Mouse (Mus musculus) liver, postnatal 0 days (tissue): ENCODE results near the gene Galnt14. TPM values are rescaled to one million over a fixed set of nuclear protein-coding genes. Genes with fewer than 3 reads are reported as not detected.

Experiments used
- ATAC-seq: fragments of 200-750 bp; cut with Nextera tagmentation; 2 replicates; pipeline ENCODE4 v1.8.0; 2017; ENCODE audit warnings: mild to moderate bottlenecking, moderate library complexity
- DNase-seq: peaks from one replicate; pipeline ENCODE4 v3.0.0-alpha.2; 2016
- H3K27ac ChIP-seq: fragments of 300-500 bp; sonication (generic); 2 replicates; pipeline ENCODE4 v1.5.1; 2014; ENCODE audit warnings: antibody characterized with exemption, moderate library complexity, mild to moderate bottlenecking, low read depth
- H3K27me3 ChIP-seq: fragments of 300-500 bp; sonication (generic); 2 replicates; pipeline ENCODE4 v1.6.1; 2014; ENCODE audit warnings: low read length, control low read depth, mixed read lengths; ENCODE audit not compliant: insufficient read depth
- H3K36me3 ChIP-seq: fragments of 300-500 bp; sonication (generic); replicated peaks from 2 replicates; pipeline ENCODE4 v1.6.1; 2014; ENCODE audit warnings: mild to moderate bottlenecking, control low read depth, low read length, moderate library complexity, mixed read lengths; ENCODE audit not compliant: insufficient read depth
- H3K4me1 ChIP-seq: fragments of 300-500 bp; sonication (generic); 2 replicates; pipeline ENCODE4 v1.6.1; 2014; ENCODE audit warnings: antibody characterized with exemption, mild to moderate bottlenecking, control low read depth; ENCODE audit not compliant: insufficient read depth
- H3K4me2 ChIP-seq: fragments of 300-500 bp; sonication (generic); 2 replicates; pipeline ENCODE4 v1.6.1; 2014; ENCODE audit warnings: low read depth, mild to moderate bottlenecking, low read length, moderate library complexity, mixed read lengths
- H3K4me3 ChIP-seq: fragments of 300-500 bp; sonication (generic); 2 replicates; pipeline ENCODE4 v1.5.1; 2014; ENCODE audit warnings: low read depth, low read length
- H3K9ac ChIP-seq: fragments of 300-500 bp; sonication (generic); replicated peaks from 2 replicates; pipeline ENCODE4 v1.6.1; 2014; ENCODE audit warnings: mild to moderate bottlenecking, moderate library complexity
- H3K9me3 ChIP-seq: fragments of 300-500 bp; sonication (generic); 2 replicates; pipeline ENCODE4 v1.6.1; 2016; ENCODE audit warnings: mild to moderate bottlenecking, control low read depth, low read length, mixed read lengths
- CTCF ChIP-seq: sonication (generic); IDR thresholded peaks from 2 replicates; pipeline ENCODE4 v1.5.1; 2016; ENCODE audit warnings: antibody characterized with exemption, low read depth
- EP300 ChIP-seq: IDR thresholded peaks from 2 replicates; pipeline ENCODE4 v1.6.1; 2016; ENCODE audit warnings: antibody characterized with exemption, low read depth, mild to moderate bottlenecking
- WGBS: fragments of 180-500 bp; shearing (Covaris S2); extraction: QIAGEN DNeasy Blood & Tissue Kit; methylation state at CpG from one replicate; pipeline ENCODE4 v1.1.7; 2014; ENCODE audit not compliant: insufficient replicate concordance; 5-methylcytosine and 5-hydroxymethylcytosine counted together
- polyA plus RNA-seq: library from polyadenylated mRNA; unstranded; fragments of >200 nt; fragmentation: Nextera tagmentation; extraction: Ambion mirVana; gene quantifications from 2 replicates; pipeline ENCODE4 v1.2.1, GENCODE M21; 2015

The Galnt14 gene
- polyA plus RNA-seq, 1 experiment from 2014 or later = 0.08 TPM

- TF ChIP-seq CTCF (no peak), EP300 (no peak)
- 42% methylated on average over 5 of the region's 5 CpGs for WGBS
Observed at GRCm38 (mm10) chr17:73654261-73654660, 56.0 kb downstream of the Galnt14 start.

GRCm38 (mm10) chr17:73649371-73649770 is 60.9 kb downstream of the Galnt14 start:
- Histone ChIP-seq H3K4me2 (no peak overlapping the region), H3K27me3 (no peaks in the 10 kb centered on the region), H3K4me1 (no peaks in the 10 kb centered on the region), H3K9ac (no peak overlapping the region), H3K36me3 (no peaks in the 10 kb centered on the region), H3K27ac (no peak overlapping the region), H3K9me3 (no peaks in the 10 kb centered on the region), H3K4me3 (no peak overlapping the region)
- 67% methylated on average over 6 of the region's 6 CpGs for WGBS
- TF ChIP-seq EP300 = no peak
- no peak for TF ChIP-seq CTCF
- DNase-seq (no peak), ATAC-seq (no peak)

More at GRCm38 (mm10) chr17:73654261-73654660, 56.0 kb downstream of the Galnt14 start:
- Histone ChIP-seq H3K9ac (no peak overlapping the region), H3K4me2 (no peak overlapping the region), H3K27me3 (peaks cover 3% of the 10 kb centered on the region; the same call in 1 of the 2 replicates), H3K9me3 (no peaks in the 10 kb centered on the region), H3K4me1 (no peaks in the 10 kb centered on the region), H3K36me3 (no peaks in the 10 kb centered on the region), H3K27ac (no peak overlapping the region), H3K4me3 (no peak overlapping the region)
- ATAC-seq = no peak
- no peak for DNase-seq

- no peak overlapping the region for H3K4me2 ChIP-seq
- WGBS = 72% methylated on average over 7 of the region's 7 CpGs
Observed at GRCm38 (mm10) chr17:73641676-73642075, 68.6 kb downstream of the Galnt14 start.

GRCm38 (mm10) chr17:73640117-73640480 is 70.2 kb downstream of the Galnt14 start:
- Histone ChIP-seq H3K4me2 (no peak overlapping the region), H3K27me3 (no peaks in the 10 kb centered on the region), H3K36me3 (no peaks in the 10 kb centered on the region), H3K9ac (no peak overlapping the region), H3K4me3 (no peak overlapping the region), H3K27ac (no peak overlapping the region), H3K9me3 (no peaks in the 10 kb centered on the region), H3K4me1 (no peaks in the 10 kb centered on the region)
- no peak for TF ChIP-seq EP300
- TF ChIP-seq CTCF = no peak
- 50% methylated on average over 3 of the region's 3 CpGs for WGBS
- ATAC-seq (no peak), DNase-seq (no peak)

More at GRCm38 (mm10) chr17:73641676-73642075, 68.6 kb downstream of the Galnt14 start:
- no peaks in the 10 kb centered on the region for H3K36me3 ChIP-seq
- no peak overlapping the region for H3K9ac ChIP-seq
- no peaks in the 10 kb centered on the region for H3K9me3 ChIP-seq
- TF ChIP-seq EP300 = no peak
- no peak overlapping the region for H3K4me3 ChIP-seq
- no peaks in the 10 kb centered on the region for H3K4me1 ChIP-seq
- DNase-seq (no peak), ATAC-seq (no peak)
- no peak overlapping the region for H3K27ac ChIP-seq
- no peaks in the 10 kb centered on the region for H3K27me3 ChIP-seq

- Histone ChIP-seq H3K9me3 (no peaks in the 10 kb centered on the region), H3K36me3 (no peaks in the 10 kb centered on the region), H3K9ac (no peak overlapping the region), H3K4me3 (no peak overlapping the region), H3K27ac (no peak overlapping the region), H3K4me2 (no peak overlapping the region), H3K27me3 (no peaks in the 10 kb centered on the region), H3K4me1 (no peaks in the 10 kb centered on the region)
- ATAC-seq (no peak), DNase-seq (no peak)
- no peak for TF ChIP-seq EP300
- no peak for TF ChIP-seq CTCF
- WGBS = 44% methylated on average over 6 of the region's 6 CpGs
Observed at GRCm38 (mm10) chr17:73639401-73640116, 70.7 kb downstream of the Galnt14 start.

- Histone ChIP-seq H3K27ac (no peak overlapping the region), H3K9me3 (no peaks in the 10 kb centered on the region), H3K4me1 (no peaks in the 10 kb centered on the region), H3K4me3 (no peak overlapping the region), H3K36me3 (no peaks in the 10 kb centered on the region), H3K27me3 (no peaks in the 10 kb centered on the region), H3K4me2 (no peak overlapping the region), H3K9ac (no peak overlapping the region)
- peak; percentile 77 for ATAC-seq
- WGBS = 79% methylated on average over 5 of the region's 5 CpGs
- TF ChIP-seq EP300 = no peak
- TF ChIP-seq CTCF = no peak
- DNase-seq = peak; percentile 25
Observed at GRCm38 (mm10) chr17:73636988-73637387, 73.3 kb downstream of the Galnt14 start.

- Histone ChIP-seq H3K9ac (no peak overlapping the region), H3K27me3 (no peaks in the 10 kb centered on the region), H3K4me2 (no peak overlapping the region), H3K36me3 (no peaks in the 10 kb centered on the region), H3K27ac (no peak overlapping the region), H3K9me3 (no peaks in the 10 kb centered on the region), H3K4me1 (no peaks in the 10 kb centered on the region), H3K4me3 (no peak overlapping the region)
- ATAC-seq (no peak), DNase-seq (no peak)
- no peak for TF ChIP-seq CTCF
- TF ChIP-seq EP300 = no peak
- WGBS = 82% methylated on average over 2 of the region's 2 CpGs
Observed at GRCm38 (mm10) chr17:73634896-73635295, 75.4 kb downstream of the Galnt14 start.
